Mouse (Mus musculus) liver, postnatal 0 days (tissue): ENCODE data around the gene Dctn1. TPM values are rescaled to one million over a fixed set of nuclear protein-coding genes. Genes with fewer than 3 reads are reported as not detected.

ENCODE experiments used
- ATAC-seq: fragments of 200-750 bp; cut with Nextera tagmentation; 2 replicates; pipeline ENCODE4 v1.8.0; 2017; ENCODE audit warnings: mild to moderate bottlenecking, moderate library complexity
- DNase-seq: peaks from one replicate; pipeline ENCODE4 v3.0.0-alpha.2; 2016
- H3K27ac ChIP-seq: fragments of 300-500 bp; sonication (generic); 2 replicates; pipeline ENCODE4 v1.5.1; 2014; ENCODE audit warnings: antibody characterized with exemption, moderate library complexity, mild to moderate bottlenecking, low read depth
- H3K27me3 ChIP-seq: fragments of 300-500 bp; sonication (generic); 2 replicates; pipeline ENCODE4 v1.6.1; 2014; ENCODE audit warnings: low read length, control low read depth, mixed read lengths; ENCODE audit not compliant: insufficient read depth
- H3K36me3 ChIP-seq: fragments of 300-500 bp; sonication (generic); replicated peaks from 2 replicates; pipeline ENCODE4 v1.6.1; 2014; ENCODE audit warnings: mild to moderate bottlenecking, control low read depth, low read length, moderate library complexity, mixed read lengths; ENCODE audit not compliant: insufficient read depth
- H3K4me1 ChIP-seq: fragments of 300-500 bp; sonication (generic); 2 replicates; pipeline ENCODE4 v1.6.1; 2014; ENCODE audit warnings: antibody characterized with exemption, mild to moderate bottlenecking, control low read depth; ENCODE audit not compliant: insufficient read depth
- H3K4me2 ChIP-seq: fragments of 300-500 bp; sonication (generic); 2 replicates; pipeline ENCODE4 v1.6.1; 2014; ENCODE audit warnings: low read depth, mild to moderate bottlenecking, low read length, moderate library complexity, mixed read lengths
- H3K4me3 ChIP-seq: fragments of 300-500 bp; sonication (generic); 2 replicates; pipeline ENCODE4 v1.5.1; 2014; ENCODE audit warnings: low read depth, low read length
- H3K9ac ChIP-seq: fragments of 300-500 bp; sonication (generic); replicated peaks from 2 replicates; pipeline ENCODE4 v1.6.1; 2014; ENCODE audit warnings: mild to moderate bottlenecking, moderate library complexity
- H3K9me3 ChIP-seq: fragments of 300-500 bp; sonication (generic); 2 replicates; pipeline ENCODE4 v1.6.1; 2016; ENCODE audit warnings: mild to moderate bottlenecking, control low read depth, low read length, mixed read lengths
- CTCF ChIP-seq: sonication (generic); IDR thresholded peaks from 2 replicates; pipeline ENCODE4 v1.5.1; 2016; ENCODE audit warnings: antibody characterized with exemption, low read depth
- EP300 ChIP-seq: IDR thresholded peaks from 2 replicates; pipeline ENCODE4 v1.6.1; 2016; ENCODE audit warnings: antibody characterized with exemption, low read depth, mild to moderate bottlenecking
- WGBS: fragments of 180-500 bp; shearing (Covaris S2); extraction: QIAGEN DNeasy Blood & Tissue Kit; methylation state at CpG from one replicate; pipeline ENCODE4 v1.1.7; 2014; ENCODE audit not compliant: insufficient replicate concordance; 5-methylcytosine and 5-hydroxymethylcytosine counted together
- polyA plus RNA-seq: library from polyadenylated mRNA; unstranded; fragments of >200 nt; fragmentation: Nextera tagmentation; extraction: Ambion mirVana; gene quantifications from 2 replicates; pipeline ENCODE4 v1.2.1, GENCODE M21; 2015

The Dctn1 gene
- polyA plus RNA-seq, 1 experiment from 2014 or later, result 14.7 TPM

GRCm38 (mm10) chr6:83142211-83142731, 23.4 kb upstream of the Dctn1 start:
- Histone ChIP-seq H3K9ac (no peak overlapping the region; the same call in 1 of the 2 replicates), H3K27ac (no peak overlapping the region), H3K4me1 (peaks cover 22% of the 10 kb centered on the region), H3K4me2 (peak overlapping the region; percentile 61), H3K4me3 (no peak overlapping the region), H3K36me3 (peaks cover 4% of the 10 kb centered on the region), H3K9me3 (no peaks in the 10 kb centered on the region), H3K27me3 (0 out of 2 replicates have a peak, but pooled peaks cover 5% of the 10 kb centered on the region)
- WGBS, result 18% methylated on average over 41 of the region's 41 CpGs
- ATAC-seq (no peak), DNase-seq (no peak)
- no peak for TF ChIP-seq CTCF
- TF ChIP-seq EP300, result no peak

GRCm38 (mm10) chr6:83142886-83143285, 22.8 kb upstream of the Dctn1 start:
- 0 out of 2 replicates have a peak, but pooled peaks cover 5% of the 10 kb centered on the region for H3K27me3 ChIP-seq
- no peak overlapping the region for H3K4me3 ChIP-seq
- TF ChIP-seq CTCF (no peak), EP300 (no peak)
- H3K27ac ChIP-seq, result no peak overlapping the region
- DNase-seq, result no peak
- H3K4me2 ChIP-seq, result no peak overlapping the region
- H3K9me3 ChIP-seq, result no peaks in the 10 kb centered on the region
- H3K4me1 ChIP-seq, result peaks cover 16% of the 10 kb centered on the region
- ATAC-seq, result no peak
- 65% methylated on average over 11 of the region's 11 CpGs for WGBS
- no peak overlapping the region for H3K9ac ChIP-seq
- peaks cover 5% of the 10 kb centered on the region for H3K36me3 ChIP-seq

- Histone ChIP-seq H3K4me2 (no peak overlapping the region), H3K9ac (no peak overlapping the region), H3K4me1 (0 out of 2 replicates have a peak, but pooled peaks cover 6% of the 10 kb centered on the region), H3K4me3 (no peak overlapping the region), H3K36me3 (peaks cover 9% of the 10 kb centered on the region), H3K27me3 (0 out of 2 replicates have a peak, but pooled peaks cover 5% of the 10 kb centered on the region), H3K9me3 (no peaks in the 10 kb centered on the region), H3K27ac (no peak overlapping the region)
- ATAC-seq (no peak), DNase-seq (peak; percentile 9)
- 57% methylated on average over 2 of the region's 2 CpGs for WGBS
- TF ChIP-seq CTCF, result no peak
These were observed 20.5 kb upstream of the Dctn1 start for GRCm38 (mm10) chr6:83145209-83145608.

GRCm38 (mm10) chr6:83145805-83146204, 19.9 kb upstream of the Dctn1 start:
- Histone ChIP-seq H3K4me1 (0 out of 2 replicates have a peak, but pooled peaks cover 6% of the 10 kb centered on the region), H3K27me3 (0 out of 2 replicates have a peak, but pooled peaks cover 5% of the 10 kb centered on the region), H3K9me3 (no peaks in the 10 kb centered on the region), H3K36me3 (peaks cover 9% of the 10 kb centered on the region), H3K9ac (no peak overlapping the region), H3K4me2 (no peak overlapping the region), H3K27ac (no peak overlapping the region), H3K4me3 (no peak overlapping the region)
- DNase-seq (peak; percentile 12), ATAC-seq (no peak)
- no peak for TF ChIP-seq EP300
- no peak for TF ChIP-seq CTCF
- 65% methylated on average over 9 of the region's 9 CpGs for WGBS

GRCm38 (mm10) chr6:83147280-83147679, 18.4 kb upstream of the Dctn1 start:
- no peak overlapping the region for H3K4me3 ChIP-seq
- H3K4me2 ChIP-seq, result no peak overlapping the region
- 57% methylated on average over 7 of the region's 7 CpGs for WGBS
- H3K27me3 ChIP-seq, result 0 out of 2 replicates have a peak, but pooled peaks cover 3% of the 10 kb centered on the region
- no peaks in the 10 kb centered on the region for H3K9me3 ChIP-seq
- TF ChIP-seq CTCF (no peak), EP300 (no peak)
- H3K4me1 ChIP-seq, result 0 out of 2 replicates have a peak, but pooled peaks cover 2% of the 10 kb centered on the region
- ATAC-seq (no peak), DNase-seq (peak; percentile 12)
- no peak overlapping the region for H3K27ac ChIP-seq
- no peak overlapping the region for H3K9ac ChIP-seq
- peaks cover 9% of the 10 kb centered on the region for H3K36me3 ChIP-seq

- Histone ChIP-seq H3K9me3 (no peaks in the 10 kb centered on the region), H3K27me3 (0 out of 2 replicates have a peak, but pooled peaks cover 12% of the 10 kb centered on the region), H3K36me3 (peaks cover 9% of the 10 kb centered on the region), H3K4me1 (peaks cover 8% of the 10 kb centered on the region), H3K27ac (no peak overlapping the region), H3K4me2 (no peak overlapping the region), H3K4me3 (no peak overlapping the region), H3K9ac (no peak overlapping the region)
- WGBS, result 47% methylated on average over 8 of the region's 8 CpGs
- no peak for ATAC-seq
- no peak for DNase-seq
- TF ChIP-seq CTCF (no peak), EP300 (no peak)
These were observed 14.0 kb upstream of the Dctn1 start for GRCm38 (mm10) chr6:83151721-83152120.
